Mouse (Mus musculus) olfactory bulb, adult 2 months (tissue): ENCODE measurements around the gene Csmd2.

Source experiments
- CTCF ChIP-seq: fragments of 200-500 bp; IDR thresholded peaks from 2 replicates; pipeline ENCODE4 v1.5.1; 2012; ENCODE audit warnings: low read depth, mild to moderate bottlenecking, low read length, moderate library complexity; ENCODE audit not compliant: insufficient read depth
- POLR2A ChIP-seq: fragments of 200-500 bp; IDR thresholded peaks from 2 replicates; pipeline ENCODE4 v1.6.1; 2012; ENCODE audit warnings: mild to moderate bottlenecking, low read depth, low read length, moderate library complexity; ENCODE audit not compliant: insufficient read depth

DNA sequence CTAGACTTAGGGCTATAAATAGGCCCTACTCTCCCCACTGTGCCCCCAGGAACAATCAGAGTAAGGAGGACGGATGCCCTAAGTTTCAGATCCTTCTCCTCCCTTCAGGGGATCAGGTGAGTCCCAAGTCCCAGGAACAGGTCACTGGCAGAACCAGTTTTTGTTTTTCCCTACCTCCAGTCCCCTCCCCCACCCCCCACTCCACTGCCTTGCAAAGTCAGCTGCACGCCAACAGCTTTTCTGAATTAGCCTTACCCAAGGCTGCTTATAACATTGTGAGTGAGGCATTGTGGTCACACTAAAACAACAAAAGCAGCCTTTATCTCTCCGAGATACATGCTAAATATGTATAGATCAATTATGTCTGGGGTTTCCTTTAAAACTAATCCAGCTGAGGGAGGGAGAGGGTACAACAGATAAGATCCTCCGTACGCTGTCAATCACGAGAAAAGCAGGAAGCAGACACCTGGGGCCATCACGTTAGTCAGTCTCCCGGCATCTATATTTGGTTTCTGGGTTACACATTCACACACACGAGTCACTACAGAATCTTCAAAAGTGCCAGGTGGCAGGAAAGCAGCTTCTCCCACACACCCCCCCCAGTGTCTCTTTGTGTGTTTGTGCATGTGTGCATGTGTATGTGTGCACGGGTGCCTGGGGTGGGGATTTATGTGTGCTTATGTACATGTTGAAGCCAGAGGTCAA, 34.5 kb upstream of the Csmd2 start:
- no peak for TF ChIP-seq CTCF
- TF ChIP-seq POLR2A = no peak
